Mouse (Mus musculus) lung, postnatal 25 days (tissue): Measurements from ENCODE around the gene Atl2.
A peak's percentile ranks its signal among the peaks of the same experiment; 100 is the strongest.

ENCODE experiments used
- DNase-seq: peaks from one replicate; pipeline ENCODE4 v3.0.0; 2022; ENCODE audit warnings: low spot score

Gene Atl2

GRCm38 (mm10) chr17:79895911-79896423, at the start of gene Atl2:
Gene Atl2 (minus strand): TSS chr17:79896123.
- DNase-seq: peak; percentile 96

DNA sequence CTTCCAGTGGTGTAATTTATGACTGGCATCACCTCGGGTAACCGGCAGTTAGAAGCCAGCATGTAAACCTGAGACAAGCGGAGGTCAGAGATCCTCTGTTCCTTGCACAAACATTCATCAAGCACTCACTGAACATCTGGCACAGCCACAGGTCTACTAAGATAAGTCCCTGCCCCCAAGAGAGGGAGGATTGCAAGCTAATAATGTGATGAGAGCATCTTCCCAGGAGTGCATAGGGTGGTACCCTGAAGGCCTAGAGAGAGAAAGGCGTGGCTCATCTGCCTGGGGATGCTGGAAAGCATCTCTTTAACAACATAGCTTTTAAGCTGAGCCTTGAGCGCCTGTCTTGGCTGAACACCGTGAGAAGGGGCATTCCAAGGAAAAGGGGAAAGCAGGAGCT, 48.9 kb upstream of the Atl2 start:
- DNase-seq: no peak

GRCm38 (mm10) chr17:79942418-79942817, 46.5 kb upstream of the Atl2 start:
- no peak for DNase-seq

- no peak for DNase-seq
Observed at GRCm38 (mm10) chr17:79939133-79939532, 43.2 kb upstream of the Atl2 start.

GRCm38 (mm10) chr17:79937921-79938601, 42.1 kb upstream of the Atl2 start:
- no peak for DNase-seq

- DNase-seq: no peak
Observed at GRCm38 (mm10) chr17:79934370-79934769, 38.4 kb upstream of the Atl2 start.

DNA sequence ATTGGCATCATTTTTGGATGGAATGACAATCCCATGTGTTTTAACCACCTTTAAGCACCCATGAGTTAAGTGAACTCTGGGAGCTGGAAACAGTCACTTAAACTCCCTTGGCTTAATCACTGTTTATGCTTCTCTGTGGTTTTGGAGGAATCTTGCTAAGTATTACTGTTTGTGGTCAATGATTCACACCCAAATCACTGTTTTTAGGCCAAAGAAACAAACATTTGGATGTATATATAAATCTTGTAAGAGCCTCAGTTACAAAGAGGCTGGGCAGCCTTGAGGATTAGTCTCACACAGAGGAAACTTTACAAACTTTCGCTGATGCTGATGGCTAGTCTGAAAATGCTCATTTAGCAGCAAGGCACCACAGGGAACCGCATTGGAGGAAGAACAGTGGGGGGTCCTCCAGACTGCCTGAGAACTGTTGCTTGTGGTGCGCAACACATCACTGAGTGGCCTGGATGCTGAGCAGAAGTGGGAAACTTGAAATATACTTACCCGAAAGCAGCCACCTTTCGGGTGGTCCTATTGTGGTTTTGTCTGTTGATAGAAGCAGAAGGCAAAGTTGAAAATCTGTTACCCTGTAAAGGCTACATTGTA, 36.9 kb upstream of the Atl2 start:
- no peak for DNase-seq

DNA sequence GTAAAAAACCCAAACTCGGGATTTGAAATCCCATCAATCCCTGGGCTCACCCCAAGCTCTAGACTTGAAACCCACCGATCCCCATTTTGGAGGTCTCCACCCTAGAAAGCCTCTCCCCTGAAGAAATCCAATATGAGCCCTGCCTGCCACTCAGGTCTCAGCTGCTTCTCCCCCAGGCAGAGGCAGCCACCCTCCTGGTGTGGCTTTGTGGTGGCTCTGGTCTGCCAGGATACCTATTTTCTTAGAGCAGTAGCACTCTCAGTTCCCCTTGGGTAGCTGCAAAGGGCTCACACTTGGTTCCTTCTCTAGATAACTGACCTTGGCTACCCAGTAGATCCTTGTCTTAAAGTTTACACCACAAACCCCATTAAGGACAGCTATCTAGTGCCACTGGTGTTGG, 31.2 kb upstream of the Atl2 start:
- no peak for DNase-seq

GRCm38 (mm10) chr17:79926486-79926885, 30.6 kb upstream of the Atl2 start:
- DNase-seq: no peak

GRCm38 (mm10) chr17:79925865-79926421, 30.0 kb upstream of the Atl2 start:
- DNase-seq: no peak

- DNase-seq: no peak
Observed at GRCm38 (mm10) chr17:79920355-79920754, 24.4 kb upstream of the Atl2 start.

- DNase-seq: peak; percentile 73
Observed at GRCm38 (mm10) chr17:79919566-79920350, 23.8 kb upstream of the Atl2 start.

DNA sequence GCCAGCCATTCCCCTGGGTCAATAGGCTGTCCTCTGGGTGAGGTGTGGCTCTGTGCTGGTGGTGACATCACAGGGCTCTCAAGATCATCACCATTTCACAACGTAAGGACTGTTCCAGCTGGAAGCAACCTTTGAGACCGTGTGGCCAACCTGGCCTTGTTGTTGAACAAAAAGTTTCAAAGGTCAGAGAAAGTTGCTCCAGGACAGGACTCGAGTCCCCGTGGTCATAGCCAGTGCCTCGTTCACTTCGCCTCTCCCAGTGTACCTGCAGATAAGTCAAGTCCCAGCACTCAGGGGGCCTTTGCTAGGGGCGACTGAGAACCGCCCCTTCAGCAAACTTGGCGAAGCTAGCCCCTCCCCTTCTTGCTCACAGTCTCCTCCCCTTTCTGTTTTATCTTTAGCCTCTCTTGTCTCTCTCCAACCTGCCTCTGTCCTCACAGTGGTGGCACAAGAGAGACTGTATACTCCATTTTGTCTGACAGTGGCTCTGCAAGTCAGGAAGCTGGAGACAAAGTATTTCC, 22.6 kb upstream of the Atl2 start:
- peak; percentile 24 for DNase-seq

DNA sequence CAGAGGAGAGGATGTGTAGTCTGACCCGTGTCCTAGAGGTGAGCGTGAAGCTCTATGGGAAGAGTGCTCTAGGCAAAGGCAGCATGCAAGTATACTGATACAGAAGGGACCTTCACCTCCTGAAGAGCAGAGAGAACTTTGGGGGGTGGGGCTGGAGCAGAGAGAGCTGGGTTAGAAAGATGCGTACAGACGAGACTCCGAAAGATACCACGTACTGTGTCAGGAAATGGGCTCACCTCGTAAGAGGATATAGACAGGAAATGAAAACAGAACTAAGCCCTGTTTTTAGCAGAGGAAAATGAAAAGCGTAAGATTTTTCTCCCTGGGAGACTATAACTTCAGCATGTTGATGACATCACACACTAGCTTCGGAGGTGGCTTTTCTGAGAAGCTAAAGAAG, 21.1 kb upstream of the Atl2 start:
- DNase-seq: no peak

- DNase-seq: no peak
Observed at GRCm38 (mm10) chr17:79912174-79912573, 16.3 kb upstream of the Atl2 start.

GRCm38 (mm10) chr17:79911718-79912117, 15.8 kb upstream of the Atl2 start:
- no peak for DNase-seq

- DNase-seq: no peak
Observed at GRCm38 (mm10) chr17:79909571-79909970, 13.6 kb upstream of the Atl2 start.

DNA sequence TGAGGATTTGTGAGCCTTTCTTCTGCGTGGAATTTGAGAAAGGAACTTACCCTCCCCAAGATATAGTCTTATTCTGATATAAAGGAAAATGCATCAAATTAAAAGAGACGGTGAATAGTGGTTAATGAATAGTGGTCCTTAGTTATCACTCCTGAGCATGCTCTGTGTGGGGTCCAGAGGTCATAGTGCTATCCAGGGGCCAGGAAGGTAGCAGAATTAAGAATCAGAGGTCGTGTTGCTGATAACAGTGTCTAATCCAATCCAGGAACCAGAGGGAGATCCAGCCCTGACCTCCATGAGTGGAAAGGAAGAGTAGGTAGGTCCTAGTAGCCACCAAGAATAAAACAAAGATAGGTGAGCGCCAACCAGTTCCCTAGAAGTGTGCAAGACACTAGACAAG, 11.8 kb upstream of the Atl2 start:
- no peak for DNase-seq

- no peak for DNase-seq
Observed at GRCm38 (mm10) chr17:79906791-79907494, 11.0 kb upstream of the Atl2 start.

DNA sequence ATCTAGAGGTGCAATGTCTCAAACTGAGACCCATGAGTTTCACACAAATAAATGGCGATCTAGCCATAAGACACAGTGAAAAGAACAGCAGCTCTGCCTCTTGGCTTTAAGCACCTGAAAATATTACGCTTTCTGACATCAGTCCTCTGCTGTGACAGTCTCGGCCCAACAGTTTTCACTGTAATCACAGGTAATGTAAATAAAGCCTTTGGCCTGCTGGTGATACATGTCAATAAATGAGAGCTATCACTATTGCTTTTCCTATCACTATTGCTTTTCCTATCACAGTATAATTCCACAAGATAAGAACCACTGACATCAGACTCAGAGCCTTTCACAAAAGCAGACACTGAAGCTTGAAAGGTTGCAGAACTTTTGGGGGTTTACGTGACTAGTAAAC, 8.7 kb upstream of the Atl2 start:
- no peak for DNase-seq

DNA sequence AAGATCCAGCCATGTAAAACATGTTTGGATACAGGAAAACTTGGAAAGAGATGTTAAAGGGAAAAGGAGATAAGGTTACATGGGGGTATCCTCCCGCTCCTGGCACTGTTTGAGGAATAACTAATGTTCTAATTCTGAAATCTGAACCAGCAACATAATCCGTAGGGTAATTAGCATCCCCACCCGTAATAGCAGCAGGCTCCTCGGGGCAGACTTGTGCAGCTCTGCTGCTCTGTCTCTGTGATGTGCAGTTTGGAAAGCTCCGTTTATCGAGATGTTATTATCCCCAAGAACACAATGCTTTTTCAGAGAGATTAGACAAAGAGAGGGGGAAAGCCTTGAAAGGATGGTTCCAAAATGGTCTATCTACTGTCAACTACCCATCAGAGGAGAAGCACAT, 5.3 kb upstream of the Atl2 start:
- DNase-seq: no peak
